Mouse (Mus musculus) liver, postnatal 0 days (tissue): ENCODE results near the gene Vsir.

Experiments
- CTCF ChIP-seq: sonication (generic); IDR thresholded peaks from 2 replicates; pipeline ENCODE4 v1.5.1; 2016; ENCODE audit warnings: antibody characterized with exemption, low read depth
- EP300 ChIP-seq: IDR thresholded peaks from 2 replicates; pipeline ENCODE4 v1.6.1; 2016; ENCODE audit warnings: antibody characterized with exemption, low read depth, mild to moderate bottlenecking

DNA sequence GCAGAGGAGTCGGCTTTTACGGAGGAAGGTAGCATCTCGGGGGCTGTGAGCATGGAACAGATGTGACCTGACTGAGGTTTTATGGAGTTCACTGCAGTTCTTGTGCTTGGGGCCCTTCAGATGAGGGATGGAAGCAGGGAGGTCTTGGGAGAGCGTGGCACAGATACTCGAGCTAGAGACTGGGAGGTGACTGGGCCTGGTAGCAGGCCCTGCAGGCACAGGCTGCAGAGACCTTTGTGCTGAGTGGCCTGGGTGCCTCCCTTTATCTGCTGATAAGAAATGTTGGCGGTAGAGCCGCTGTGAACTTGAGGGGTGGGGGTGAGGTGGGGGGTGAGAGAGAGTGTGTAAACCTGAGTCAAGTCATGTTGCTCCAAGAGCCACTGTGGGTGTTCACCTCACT, 12.1 kb upstream of the Vsir start:
- no peak for TF ChIP-seq CTCF
- no peak for TF ChIP-seq EP300
